Mouse (Mus musculus): ENCODE data around the gene Stxbp4. TPM values are rescaled to one million over a fixed set of nuclear protein-coding genes. Genes with fewer than 3 reads are reported as not detected.

Gene Stxbp4
- polyA plus RNA-seq, 1 experiment from 2014 or later = 44.1 TPM

- 55% methylated on average over 3 of the region's 3 CpGs for WGBS
- H3K27ac ChIP-seq (replicated peaks; ENCODE audit: low read depth, low read length) = no peak overlapping the region
- H3K4me2 ChIP-seq (ENCODE audit: low read depth, severe bottlenecking) = no peak overlapping the region
- no peaks in the 10 kb centered on the region for H3K9me3 ChIP-seq (ENCODE audit: control insufficient read depth, low read length)
- H3K27me3 ChIP-seq (ENCODE audit: control insufficient read depth, insufficient read depth, low read length) = no peaks in the 10 kb centered on the region
- H3K36me3 ChIP-seq (ENCODE audit: control insufficient read depth, insufficient read depth, low read length) = no peaks in the 10 kb centered on the region
- H3K4me3 ChIP-seq (ENCODE audit: low read depth, low read length) = no peak overlapping the region
- peaks cover 13% of the 10 kb centered on the region for H3K4me1 ChIP-seq (ENCODE audit: control insufficient read depth, insufficient read depth, low read length)
- DNase-seq (ENCODE audit: low spot score) (no peak), ATAC-seq (ENCODE audit: insufficient number of reproducible peaks, low FRiP score, low TSS enrichment, low read depth) (no peak)
- H3K9ac ChIP-seq (ENCODE audit: low read length) = no peak overlapping the region
These were observed 25.2 kb upstream of the Stxbp4 start for GRCm38 (mm10) chr11:90663052-90663451.

DNA sequence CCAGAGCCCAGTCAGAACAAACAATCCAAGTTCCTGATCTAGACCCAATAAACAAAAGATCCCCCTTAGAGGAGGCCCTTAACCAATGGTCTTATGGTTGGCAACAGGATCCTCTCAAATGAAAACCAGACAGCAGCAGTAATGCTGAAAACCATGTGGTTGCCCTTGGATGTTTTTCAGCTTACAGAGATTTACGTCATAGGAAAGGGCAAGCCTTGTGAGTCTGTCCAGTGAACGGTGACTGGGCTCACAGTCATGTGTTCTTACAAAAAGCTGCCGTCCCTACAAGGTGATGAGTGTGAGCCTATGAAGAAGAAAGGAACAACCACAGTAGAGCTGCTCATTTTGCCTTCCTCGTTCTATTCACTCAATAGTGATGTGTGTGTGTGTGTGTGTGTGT, 22.8 kb upstream of the Stxbp4 start:
- no peak overlapping the region for H3K27ac ChIP-seq (replicated peaks; ENCODE audit: low read depth, low read length)
- H3K36me3 ChIP-seq (ENCODE audit: control insufficient read depth, insufficient read depth, low read length) = no peaks in the 10 kb centered on the region; the same call in 1 of the 2 replicates
- ATAC-seq (ENCODE audit: insufficient number of reproducible peaks, low FRiP score, low TSS enrichment, low read depth) (no peak), DNase-seq (ENCODE audit: low spot score) (no peak)
- H3K4me2 ChIP-seq (ENCODE audit: low read depth, severe bottlenecking) = no peak overlapping the region
- peaks cover 13% of the 10 kb centered on the region for H3K4me1 ChIP-seq (ENCODE audit: control insufficient read depth, insufficient read depth, low read length)
- no peak overlapping the region for H3K4me3 ChIP-seq (ENCODE audit: low read depth, low read length)
- H3K27me3 ChIP-seq (ENCODE audit: control insufficient read depth, insufficient read depth, low read length) = no peaks in the 10 kb centered on the region
- H3K9ac ChIP-seq (ENCODE audit: low read length) = no peak overlapping the region
- 48% methylated on average over 4 of the region's 4 CpGs for WGBS
- no peaks in the 10 kb centered on the region for H3K9me3 ChIP-seq (ENCODE audit: control insufficient read depth, low read length)

GRCm38 (mm10) chr11:90657527-90657926, 19.6 kb upstream of the Stxbp4 start:
- ATAC-seq (ENCODE audit: insufficient number of reproducible peaks, low FRiP score, low TSS enrichment, low read depth) (no peak), DNase-seq (ENCODE audit: low spot score) (no peak)
- H3K27me3 ChIP-seq (ENCODE audit: control insufficient read depth, insufficient read depth, low read length) = no peaks in the 10 kb centered on the region
- H3K4me1 ChIP-seq (ENCODE audit: control insufficient read depth, insufficient read depth, low read length) = no peaks in the 10 kb centered on the region
- no peak overlapping the region for H3K27ac ChIP-seq (replicated peaks; ENCODE audit: low read depth, low read length)
- no peak overlapping the region for H3K4me3 ChIP-seq (ENCODE audit: low read depth, low read length)
- no peaks in the 10 kb centered on the region for H3K9me3 ChIP-seq (ENCODE audit: control insufficient read depth, low read length)
- peaks cover 2% of the 10 kb centered on the region for H3K36me3 ChIP-seq (ENCODE audit: control insufficient read depth, insufficient read depth, low read length)
- H3K9ac ChIP-seq (ENCODE audit: low read length) = no peak overlapping the region
- no peak overlapping the region for H3K4me2 ChIP-seq (ENCODE audit: low read depth, severe bottlenecking)
- WGBS = 95% methylated on average over 12 of the region's 12 CpGs

GRCm38 (mm10) chr11:90652603-90653002, 14.7 kb upstream of the Stxbp4 start:
- DNase-seq (ENCODE audit: low spot score) = no peak
- 91% methylated on average over 4 of the region's 4 CpGs for WGBS
- Histone ChIP-seq H3K27me3 (ENCODE audit: control insufficient read depth, insufficient read depth, low read length) (no peaks in the 10 kb centered on the region), H3K36me3 (ENCODE audit: control insufficient read depth, insufficient read depth, low read length) (peaks cover 2% of the 10 kb centered on the region), H3K27ac (replicated peaks; ENCODE audit: low read depth, low read length) (no peak overlapping the region), H3K9ac (ENCODE audit: low read length) (no peak overlapping the region), H3K9me3 (ENCODE audit: control insufficient read depth, low read length) (no peaks in the 10 kb centered on the region), H3K4me3 (ENCODE audit: low read depth, low read length) (no peak overlapping the region), H3K4me1 (ENCODE audit: control insufficient read depth, insufficient read depth, low read length) (no peaks in the 10 kb centered on the region), H3K4me2 (ENCODE audit: low read depth, severe bottlenecking) (no peak overlapping the region)
- no peak for ATAC-seq (ENCODE audit: insufficient number of reproducible peaks, low FRiP score, low TSS enrichment, low read depth)

DNA sequence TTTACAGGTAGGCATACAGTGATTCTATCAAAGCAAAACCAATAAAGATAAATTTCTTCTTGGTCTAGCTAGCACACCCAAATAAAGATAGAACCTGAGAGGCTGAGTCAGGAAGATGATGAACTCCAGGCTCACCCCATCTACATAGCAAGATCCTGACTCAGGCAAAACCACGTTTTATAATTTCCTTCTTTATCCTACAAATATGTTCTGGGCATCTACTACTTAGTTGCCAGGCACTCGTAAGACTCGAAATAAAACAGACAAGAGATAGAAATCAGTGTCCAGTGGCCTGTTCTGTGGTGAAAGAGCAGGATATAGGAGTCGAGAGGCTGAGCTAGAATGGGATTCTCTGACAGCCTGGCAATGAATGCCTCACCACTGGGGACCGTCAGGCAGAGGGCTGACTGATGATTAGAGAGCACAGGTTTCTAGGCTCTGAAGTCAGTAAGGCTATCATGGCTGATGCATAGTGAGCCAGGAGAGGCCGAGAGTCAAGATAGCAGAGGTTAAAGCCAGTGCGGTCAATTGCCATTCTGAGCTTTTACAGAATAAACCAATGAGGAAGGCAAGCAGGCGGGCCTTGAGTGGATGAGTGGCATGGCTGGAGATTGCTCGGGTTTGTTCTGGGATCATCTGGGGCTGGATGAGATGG, 12.5 kb upstream of the Stxbp4 start:
- peaks cover under 1% of the 10 kb centered on the region for H3K36me3 ChIP-seq (ENCODE audit: control insufficient read depth, insufficient read depth, low read length)
- WGBS = 75% methylated on average over 9 of the region's 9 CpGs
- no peak overlapping the region for H3K27ac ChIP-seq (replicated peaks; ENCODE audit: low read depth, low read length)
- H3K9me3 ChIP-seq (ENCODE audit: control insufficient read depth, low read length) = no peaks in the 10 kb centered on the region
- no peak for DNase-seq (ENCODE audit: low spot score)
- no peak overlapping the region for H3K4me3 ChIP-seq (ENCODE audit: low read depth, low read length)
- H3K4me2 ChIP-seq (ENCODE audit: low read depth, severe bottlenecking) = no peak overlapping the region
- no peaks in the 10 kb centered on the region for H3K4me1 ChIP-seq (ENCODE audit: control insufficient read depth, insufficient read depth, low read length)
- no peak overlapping the region for H3K9ac ChIP-seq (ENCODE audit: low read length)
- H3K27me3 ChIP-seq (ENCODE audit: control insufficient read depth, insufficient read depth, low read length) = no peaks in the 10 kb centered on the region
- no peak for ATAC-seq (ENCODE audit: insufficient number of reproducible peaks, low FRiP score, low TSS enrichment, low read depth)

- ATAC-seq (ENCODE audit: insufficient number of reproducible peaks, low FRiP score, low TSS enrichment, low read depth) (no peak), DNase-seq (ENCODE audit: low spot score) (no peak)
- H3K27ac ChIP-seq (replicated peaks; ENCODE audit: low read depth, low read length) = no peak overlapping the region
These were observed 11.9 kb upstream of the Stxbp4 start for GRCm38 (mm10) chr11:90649777-90650176.

GRCm38 (mm10) chr11:90638312-90638830, 487 bp upstream of the Stxbp4 start:
- Histone ChIP-seq H3K4me2 (ENCODE audit: low read depth, severe bottlenecking) (peak overlapping the region; percentile 67), H3K9ac (ENCODE audit: low read length) (peak overlapping the region; percentile 96), H3K27ac (replicated peaks; ENCODE audit: low read depth, low read length) (peak overlapping the region; percentile 88), H3K36me3 (ENCODE audit: control insufficient read depth, insufficient read depth, low read length) (peaks cover 2% of the 10 kb centered on the region; the same call in 1 of the 2 replicates), H3K27me3 (ENCODE audit: control insufficient read depth, insufficient read depth, low read length) (no peaks in the 10 kb centered on the region), H3K4me3 (ENCODE audit: low read depth, low read length) (peak overlapping the region; percentile 97), H3K9me3 (ENCODE audit: control insufficient read depth, low read length) (no peaks in the 10 kb centered on the region), H3K4me1 (ENCODE audit: control insufficient read depth, insufficient read depth, low read length) (no peaks in the 10 kb centered on the region)
- DNase-seq (ENCODE audit: low spot score) (peak; percentile 73), ATAC-seq (ENCODE audit: insufficient number of reproducible peaks, low FRiP score, low TSS enrichment, low read depth) (no peak)
- under 1% methylated on average over 53 of the region's 54 CpGs for WGBS

More at GRCm38 (mm10) chr11:90649777-90650176, 11.9 kb upstream of the Stxbp4 start:
- Histone ChIP-seq H3K9me3 (ENCODE audit: control insufficient read depth, low read length) (no peaks in the 10 kb centered on the region), H3K36me3 (ENCODE audit: control insufficient read depth, insufficient read depth, low read length) (peaks cover 2% of the 10 kb centered on the region; the same call in 1 of the 2 replicates), H3K4me2 (ENCODE audit: low read depth, severe bottlenecking) (no peak overlapping the region), H3K27me3 (ENCODE audit: control insufficient read depth, insufficient read depth, low read length) (no peaks in the 10 kb centered on the region), H3K4me3 (ENCODE audit: low read depth, low read length) (no peak overlapping the region), H3K9ac (ENCODE audit: low read length) (no peak overlapping the region), H3K4me1 (ENCODE audit: control insufficient read depth, insufficient read depth, low read length) (no peaks in the 10 kb centered on the region)
- WGBS = 93% methylated on average over 6 of the region's 6 CpGs

DNA sequence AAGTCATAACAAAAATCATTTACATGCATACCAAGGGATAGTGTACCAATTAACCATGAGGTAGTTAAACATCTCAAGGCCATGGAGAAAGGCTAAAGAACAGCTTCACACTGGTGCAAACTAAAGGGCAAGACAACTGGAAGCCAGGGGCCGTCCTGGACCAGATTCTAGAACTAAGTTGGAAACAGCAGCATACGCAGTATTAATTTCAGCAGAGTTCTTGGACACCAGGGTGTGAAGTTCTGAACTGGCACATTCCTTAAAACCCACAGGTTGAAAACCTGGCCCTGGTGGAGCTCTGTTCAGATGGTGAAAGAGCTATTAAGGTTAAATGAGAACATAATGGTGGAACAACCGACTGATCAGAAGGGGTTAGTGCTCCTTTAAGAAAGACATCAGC, 3.2 kb downstream of the Stxbp4 start:
- ATAC-seq (ENCODE audit: insufficient number of reproducible peaks, low FRiP score, low TSS enrichment, low read depth) = no peak
- H3K9me3 ChIP-seq (ENCODE audit: control insufficient read depth, low read length) = no peaks in the 10 kb centered on the region
- H3K36me3 ChIP-seq (ENCODE audit: control insufficient read depth, insufficient read depth, low read length) = no peaks in the 10 kb centered on the region
- H3K4me1 ChIP-seq (ENCODE audit: control insufficient read depth, insufficient read depth, low read length) = no peaks in the 10 kb centered on the region
- no peak overlapping the region for H3K4me3 ChIP-seq (ENCODE audit: low read depth, low read length)
- H3K4me2 ChIP-seq (ENCODE audit: low read depth, severe bottlenecking) = no peak overlapping the region
- H3K27ac ChIP-seq (replicated peaks; ENCODE audit: low read depth, low read length) = no peak overlapping the region
- no peaks in the 10 kb centered on the region for H3K27me3 ChIP-seq (ENCODE audit: control insufficient read depth, insufficient read depth, low read length)
- 91% methylated on average over 3 of the region's 3 CpGs for WGBS
- H3K9ac ChIP-seq (ENCODE audit: low read length) = no peak overlapping the region
- no peak for DNase-seq (ENCODE audit: low spot score)

DNA sequence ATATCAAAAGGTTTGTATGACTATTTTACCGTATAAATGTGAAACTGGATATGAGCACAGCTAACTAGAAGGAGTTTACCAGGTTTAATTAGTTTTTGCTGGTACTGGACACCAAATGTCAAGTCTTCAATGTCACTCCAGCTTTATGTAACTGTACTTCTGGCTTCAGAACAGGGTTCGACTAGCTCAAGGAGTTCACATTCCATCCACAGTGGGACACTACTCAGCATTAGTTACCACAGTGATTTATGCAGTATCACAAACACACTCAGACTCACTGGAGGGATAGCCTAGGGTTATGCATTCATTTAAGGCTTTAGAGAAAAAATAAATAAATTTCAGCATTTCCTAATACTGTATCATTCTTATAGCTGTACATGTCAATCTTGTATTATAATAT, 5.4 kb downstream of the Stxbp4 start:
- H3K27me3 ChIP-seq (ENCODE audit: control insufficient read depth, insufficient read depth, low read length) = no peaks in the 10 kb centered on the region
- H3K4me2 ChIP-seq (ENCODE audit: low read depth, severe bottlenecking) = no peak overlapping the region
- DNase-seq (ENCODE audit: low spot score) (no peak), ATAC-seq (ENCODE audit: insufficient number of reproducible peaks, low FRiP score, low TSS enrichment, low read depth) (no peak)
- H3K27ac ChIP-seq (replicated peaks; ENCODE audit: low read depth, low read length) = no peak overlapping the region
- no peaks in the 10 kb centered on the region for H3K9me3 ChIP-seq (ENCODE audit: control insufficient read depth, low read length)
- no peaks in the 10 kb centered on the region for H3K4me1 ChIP-seq (ENCODE audit: control insufficient read depth, insufficient read depth, low read length)
- WGBS = 79% methylated on average over 2 of the region's 2 CpGs
- H3K36me3 ChIP-seq (ENCODE audit: control insufficient read depth, insufficient read depth, low read length) = no peaks in the 10 kb centered on the region
- no peak overlapping the region for H3K4me3 ChIP-seq (ENCODE audit: low read depth, low read length)
- H3K9ac ChIP-seq (ENCODE audit: low read length) = no peak overlapping the region

All from limb, embryonic 11.5 days (tissue).